Mouse (Mus musculus): ENCODE data around the gene Zscan29. TPM values are rescaled to one million over a fixed set of nuclear protein-coding genes. Genes with fewer than 3 reads are reported as not detected.
A peak's percentile ranks its signal among the peaks of the same experiment; 100 is the strongest.

Gene Zscan29
- 6.2 and 6.4 TPM in 2 replicates for polyA plus RNA-seq (2014; fragmentation: Nextera tagmentation; extraction: Ambion mirVana)

- under 1% methylated on average over 61 of the region's 66 CpGs for WGBS
- ATAC-seq (ENCODE audit: insufficient number of reproducible peaks, insufficient read depth, low FRiP score, low read depth): peak; percentile 92
- H3K4me1 ChIP-seq (ENCODE audit: control insufficient read depth in 2 of 2, insufficient read depth in 2 of 2, low read length in 2 of 2): peaks cover 5 to 16% of the 10 kb centered on the region in 2 experiments
- H3K4me2 ChIP-seq (ENCODE audit: low read length): peak within 1 kb of the TSS; percentile 97
- H3K4me3 ChIP-seq (ENCODE audit: control insufficient read depth in 1 of 2, insufficient read depth in 1 of 2, low read depth in 1 of 2, low read length in 2 of 2): peak within 1 kb of the TSS; percentile 59 to 82
- no peaks in the 10 kb centered on the region for H3K27me3 ChIP-seq (ENCODE audit: control insufficient read depth, insufficient read depth, low read length)
- H3K36me3 ChIP-seq (ENCODE audit: control insufficient read depth, insufficient read depth, low read length): peaks cover 39% of the 10 kb centered on the region
- H3K9ac ChIP-seq (ENCODE audit: low read length): peak within 1 kb of the TSS; percentile 91
- peak within 1 kb of the TSS; percentile 69 to 90 for H3K27ac ChIP-seq (replicated peaks in 1 of 2; ENCODE audit: control insufficient read depth in 1 of 2, insufficient read depth in 1 of 2, low read depth in 2 of 2, low read length in 2 of 2)
- H3K9me3 ChIP-seq (ENCODE audit: control insufficient read depth, low read length): no peaks in the 10 kb centered on the region
These were observed at the start of gene Zscan29 for GRCm38 (mm10) chr2:121170980-121171742. Gene Zscan29 (minus strand): TSS chr2:121171125.

GRCm38 (mm10) chr2:121219994-121220393 lies 49.1 kb upstream of the Zscan29 start:
- no peak overlapping the region for H3K9ac ChIP-seq (ENCODE audit: low read length)
- no peak for ATAC-seq (ENCODE audit: insufficient number of reproducible peaks, insufficient read depth, low FRiP score, low read depth)

GRCm38 (mm10) chr2:121219177-121219576 lies 48.3 kb upstream of the Zscan29 start:
- H3K4me1 ChIP-seq (ENCODE audit: control insufficient read depth in 2 of 2, insufficient read depth in 2 of 2, low read length in 2 of 2): no peaks in the 10 kb centered on the region
- H3K4me3 ChIP-seq (ENCODE audit: control insufficient read depth in 1 of 2, insufficient read depth in 1 of 2, low read depth in 1 of 2, low read length in 2 of 2): no peak overlapping the region
- H3K36me3 ChIP-seq (ENCODE audit: control insufficient read depth, insufficient read depth, low read length): peaks cover 88% of the 10 kb centered on the region
- H3K27me3 ChIP-seq (ENCODE audit: control insufficient read depth, insufficient read depth, low read length): no peaks in the 10 kb centered on the region
- no peak for ATAC-seq (ENCODE audit: insufficient number of reproducible peaks, insufficient read depth, low FRiP score, low read depth)
- no peak overlapping the region for H3K4me2 ChIP-seq (ENCODE audit: low read length)
- H3K9me3 ChIP-seq (ENCODE audit: control insufficient read depth, low read length): no peaks in the 10 kb centered on the region
- no peak overlapping the region for H3K27ac ChIP-seq (replicated peaks in 1 of 2; ENCODE audit: control insufficient read depth in 1 of 2, insufficient read depth in 1 of 2, low read depth in 2 of 2, low read length in 2 of 2)
- no peak overlapping the region for H3K9ac ChIP-seq (ENCODE audit: low read length)

More at GRCm38 (mm10) chr2:121219994-121220393, 49.1 kb upstream of the Zscan29 start:
- Histone ChIP-seq H3K4me2 (ENCODE audit: low read length) (no peak overlapping the region), H3K27me3 (ENCODE audit: control insufficient read depth, insufficient read depth, low read length) (no peaks in the 10 kb centered on the region), H3K4me1 (ENCODE audit: control insufficient read depth in 2 of 2, insufficient read depth in 2 of 2, low read length in 2 of 2) (no peaks in the 10 kb centered on the region), H3K36me3 (ENCODE audit: control insufficient read depth, insufficient read depth, low read length) (peaks cover 89% of the 10 kb centered on the region), H3K4me3 (ENCODE audit: control insufficient read depth in 1 of 2, insufficient read depth in 1 of 2, low read depth in 1 of 2, low read length in 2 of 2) (no peak overlapping the region), H3K27ac (replicated peaks in 1 of 2; ENCODE audit: control insufficient read depth in 1 of 2, insufficient read depth in 1 of 2, low read depth in 2 of 2, low read length in 2 of 2) (no peak overlapping the region), H3K9me3 (ENCODE audit: control insufficient read depth, low read length) (no peaks in the 10 kb centered on the region)

- ATAC-seq (ENCODE audit: insufficient number of reproducible peaks, insufficient read depth, low FRiP score, low read depth): no peak
- Histone ChIP-seq H3K4me1 (ENCODE audit: control insufficient read depth in 2 of 2, insufficient read depth in 2 of 2, low read length in 2 of 2) (no peaks in the 10 kb centered on the region), H3K4me3 (ENCODE audit: control insufficient read depth in 1 of 2, insufficient read depth in 1 of 2, low read depth in 1 of 2, low read length in 2 of 2) (no peak overlapping the region), H3K27me3 (ENCODE audit: control insufficient read depth, insufficient read depth, low read length) (no peaks in the 10 kb centered on the region), H3K4me2 (ENCODE audit: low read length) (no peak overlapping the region), H3K9ac (ENCODE audit: low read length) (no peak overlapping the region), H3K27ac (replicated peaks in 1 of 2; ENCODE audit: control insufficient read depth in 1 of 2, insufficient read depth in 1 of 2, low read depth in 2 of 2, low read length in 2 of 2) (no peak overlapping the region), H3K36me3 (ENCODE audit: control insufficient read depth, insufficient read depth, low read length) (peaks cover 86% of the 10 kb centered on the region), H3K9me3 (ENCODE audit: control insufficient read depth, low read length) (no peaks in the 10 kb centered on the region)
- 57% methylated on average over 3 of the region's 3 CpGs for WGBS
These were observed 43.6 kb upstream of the Zscan29 start for GRCm38 (mm10) chr2:121214491-121214890.

GRCm38 (mm10) chr2:121206541-121206940 lies 35.6 kb upstream of the Zscan29 start:
- Histone ChIP-seq H3K9me3 (ENCODE audit: control insufficient read depth, low read length) (no peaks in the 10 kb centered on the region), H3K9ac (ENCODE audit: low read length) (no peak overlapping the region), H3K4me3 (ENCODE audit: control insufficient read depth in 1 of 2, insufficient read depth in 1 of 2, low read depth in 1 of 2, low read length in 2 of 2) (no peak overlapping the region), H3K4me2 (ENCODE audit: low read length) (no peak overlapping the region), H3K27ac (replicated peaks in 1 of 2; ENCODE audit: control insufficient read depth in 1 of 2, insufficient read depth in 1 of 2, low read depth in 2 of 2, low read length in 2 of 2) (no peak overlapping the region), H3K36me3 (ENCODE audit: control insufficient read depth, insufficient read depth, low read length) (peaks cover 99% of the 10 kb centered on the region), H3K27me3 (ENCODE audit: control insufficient read depth, insufficient read depth, low read length) (no peaks in the 10 kb centered on the region), H3K4me1 (ENCODE audit: control insufficient read depth in 2 of 2, insufficient read depth in 2 of 2, low read length in 2 of 2) (no peaks in the 10 kb centered on the region)
- 87% methylated on average over 3 of the region's 3 CpGs for WGBS
- ATAC-seq (ENCODE audit: insufficient number of reproducible peaks, insufficient read depth, low FRiP score, low read depth): no peak

GRCm38 (mm10) chr2:121204276-121204675 lies 33.4 kb upstream of the Zscan29 start:
- no peaks in the 10 kb centered on the region for H3K4me1 ChIP-seq (ENCODE audit: control insufficient read depth in 2 of 2, insufficient read depth in 2 of 2, low read length in 2 of 2)
- no peak overlapping the region for H3K27ac ChIP-seq (replicated peaks in 1 of 2; ENCODE audit: control insufficient read depth in 1 of 2, insufficient read depth in 1 of 2, low read depth in 2 of 2, low read length in 2 of 2)
- H3K4me2 ChIP-seq (ENCODE audit: low read length): no peak overlapping the region
- 92% methylated on average over 17 of the region's 17 CpGs for WGBS
- H3K27me3 ChIP-seq (ENCODE audit: control insufficient read depth, insufficient read depth, low read length): no peaks in the 10 kb centered on the region
- H3K9ac ChIP-seq (ENCODE audit: low read length): no peak overlapping the region
- ATAC-seq (ENCODE audit: insufficient number of reproducible peaks, insufficient read depth, low FRiP score, low read depth): no peak
- no peak overlapping the region for H3K4me3 ChIP-seq (ENCODE audit: control insufficient read depth in 1 of 2, insufficient read depth in 1 of 2, low read depth in 1 of 2, low read length in 2 of 2)
- no peaks in the 10 kb centered on the region for H3K9me3 ChIP-seq (ENCODE audit: control insufficient read depth, low read length)
- H3K36me3 ChIP-seq (ENCODE audit: control insufficient read depth, insufficient read depth, low read length): peaks cover 100% of the 10 kb centered on the region

GRCm38 (mm10) chr2:121195466-121195865 lies 24.5 kb upstream of the Zscan29 start:
- H3K4me2 ChIP-seq (ENCODE audit: low read length): no peak overlapping the region
- H3K36me3 ChIP-seq (ENCODE audit: control insufficient read depth, insufficient read depth, low read length): peaks cover 99% of the 10 kb centered on the region
- H3K9ac ChIP-seq (ENCODE audit: low read length): no peak overlapping the region
- 0 out of 4 replicates have a peak, but pooled peaks cover 0 to 3% of the 10 kb centered on the region in 2 experiments for H3K4me1 ChIP-seq (ENCODE audit: control insufficient read depth in 2 of 2, insufficient read depth in 2 of 2, low read length in 2 of 2)
- no peak for ATAC-seq (ENCODE audit: insufficient number of reproducible peaks, insufficient read depth, low FRiP score, low read depth)
- 85% methylated on average over 9 of the region's 9 CpGs for WGBS
- H3K27me3 ChIP-seq (ENCODE audit: control insufficient read depth, insufficient read depth, low read length): no peaks in the 10 kb centered on the region
- no peak overlapping the region for H3K4me3 ChIP-seq (ENCODE audit: control insufficient read depth in 1 of 2, insufficient read depth in 1 of 2, low read depth in 1 of 2, low read length in 2 of 2)
- H3K9me3 ChIP-seq (ENCODE audit: control insufficient read depth, low read length): no peaks in the 10 kb centered on the region
- H3K27ac ChIP-seq (replicated peaks in 1 of 2; ENCODE audit: control insufficient read depth in 1 of 2, insufficient read depth in 1 of 2, low read depth in 2 of 2, low read length in 2 of 2): no peak overlapping the region

Measured in heart, embryonic 14.5 days (tissue).